9 mouse cellular contexts compared by ENCODE assay signal in genomic region chr6:128399421-128400185, GRCm38 (mm10). TPM values are rescaled to one million over a fixed set of nuclear protein-coding genes. Genes with fewer than 3 reads are reported as not detected.
DNase-seq lines count a peak whose midpoint lies in the region; ATAC-seq lines count a peak whose summit lies in the region.
"Had no signal": no experiment of that assay in that cellular context is flagged by ENCODE, and none has a peak within 500 bp of the region (broad histone marks: within the 10 kb centered on the region; RNA-seq: fewer than 3 reads in every experiment).

No protein-coding gene starts in this region.

- H3K27me3 ChIP-seq in heart, embryonic 15.5 days = no peaks in the 10 kb centered on the region

- peak overlapping the region; percentile 41; the same call in 1 of the 2 replicates for H3K9ac ChIP-seq in heart, embryonic 15.5 days

- H3K4me2 ChIP-seq in heart, embryonic 15.5 days = peak overlapping the region; percentile 60

- intact Hi-C loops in gastrocnemius, postnatal 14 days (cut with DNase I; ENCODE audit: low total_unique reads) = no loop called here

- H3K36me3 ChIP-seq in heart, embryonic 15.5 days = no peaks in the 10 kb centered on the region

- H3K9me3 ChIP-seq in heart, embryonic 15.5 days (replicated peaks) = no peaks in the 10 kb centered on the region

- peak overlapping the region; percentile 2; the same call in 1 of the 2 replicates for H3K27ac ChIP-seq in heart, embryonic 15.5 days

- 13% methylated on average over 13 of the region's 21 CpGs for WGBS in heart, embryonic 15.5 days

- peaks cover 15% of the 10 kb centered on the region for H3K4me1 ChIP-seq in heart, embryonic 15.5 days (replicated peaks)

- H3K4me3 ChIP-seq in heart, embryonic 15.5 days = peak overlapping the region; percentile 34

- peak; percentile 36 for DNase-seq in gastrocnemius, postnatal 14 days
- DNase-seq in gastrocnemius, postnatal 25 days = no peak
- DNase-seq in cerebellum, adult 9-10 months = peak; percentile 82
- peak; percentile 54 to 57 for DNase-seq in kidney, postnatal 25 days
- peak; percentile 23 for DNase-seq in lung, postnatal 14 days
- peak; percentile 63 for DNase-seq in right cerebral cortex, postnatal 14 days

- ATAC-seq in heart, embryonic 15.5 days (replicated peaks; ENCODE audit: insufficient number of reproducible peaks, insufficient read depth, low FRiP score, low read depth) = peak; percentile 29; the same call in 1 of the 2 replicates
- no peak for ATAC-seq in megakaryocyte progenitor cell, adult 5-6 weeks (replicated peaks; ENCODE audit: poor library complexity)

RNA-seq across cellular contexts. Expression of gene Nrip2, which starts 0.5 kb away (rescaled TPM):
- total RNA-seq in gastrocnemius, postnatal 14 days (2021) = 1 to 10 TPM; 3.0 to 3.4 TPM
- 1 to 10 TPM in 1 of 2 experiments, under 1 TPM in 1; 0.97 to 1.7 TPM for total RNA-seq in gastrocnemius, postnatal 25 days (2021)
- 2.3 and 4.0 TPM in 2 replicates for polyA plus RNA-seq in heart, embryonic 15.5 days (2015; fragmentation: Nextera tagmentation; extraction: Ambion mirVana)
- total RNA-seq in megakaryocyte progenitor cell, adult 5-6 weeks (2015) = not detected in 2 replicates
- not detected in 2 replicates for total RNA-seq in megakaryocyte progenitor cell, adult 5-6 weeks (2017)

RNA-seq across cellular contexts. Expression of gene Gm44596, which starts 24.3 kb away (rescaled TPM):
- not detected for total RNA-seq in gastrocnemius, postnatal 14 days (2021)
- total RNA-seq in gastrocnemius, postnatal 25 days (2021) = not detected
- polyA plus RNA-seq in heart, embryonic 15.5 days (2015; fragmentation: Nextera tagmentation; extraction: Ambion mirVana) = not detected in 2 replicates
- total RNA-seq in megakaryocyte progenitor cell, adult 5-6 weeks (2015) = not detected in 2 replicates
- total RNA-seq in megakaryocyte progenitor cell, adult 5-6 weeks (2017) = not detected in 2 replicates
- total RNA-seq: neutrophil, adult 5-6 weeks had no signal

RNA-seq across cellular contexts. Expression of gene Tex52, which starts 24.3 kb away (rescaled TPM):
- not detected for total RNA-seq in gastrocnemius, postnatal 14 days (2021)
- not detected for total RNA-seq in gastrocnemius, postnatal 25 days (2021)
- 0.18 and 0.39 TPM in 2 replicates for polyA plus RNA-seq in heart, embryonic 15.5 days (2015; fragmentation: Nextera tagmentation; extraction: Ambion mirVana)
- total RNA-seq in megakaryocyte progenitor cell, adult 5-6 weeks (2015) = not detected in 2 replicates
- 0.30 TPM in 1 of 2 replicates, not detected in the other for total RNA-seq in megakaryocyte progenitor cell, adult 5-6 weeks (2017)
- total RNA-seq: neutrophil, adult 5-6 weeks had no signal

RNA-seq across cellular contexts. Expression of gene Itfg2, which starts 25.1 kb away (rescaled TPM):
- total RNA-seq in gastrocnemius, postnatal 14 days (2021) = 10 to 100 TPM; 18.1 to 19.9 TPM
- 10 to 100 TPM; 14.4 to 15.1 TPM for total RNA-seq in gastrocnemius, postnatal 25 days (2021)
- 21.8 and 33.7 TPM in 2 replicates for polyA plus RNA-seq in heart, embryonic 15.5 days (2015; fragmentation: Nextera tagmentation; extraction: Ambion mirVana)
- total RNA-seq in megakaryocyte progenitor cell, adult 5-6 weeks (2015) = 24.1 and 33.1 TPM in 2 replicates
- total RNA-seq in megakaryocyte progenitor cell, adult 5-6 weeks (2017) = 12.9 and 15.6 TPM in 2 replicates

RNA-seq across cellular contexts. Expression of gene Foxm1, which starts 36.8 kb away (rescaled TPM):
- total RNA-seq in gastrocnemius, postnatal 14 days (2021) = 1 to 10 TPM; 4.1 to 4.4 TPM
- 1 to 10 TPM; 1.2 to 1.6 TPM for total RNA-seq in gastrocnemius, postnatal 25 days (2021)
- polyA plus RNA-seq in heart, embryonic 15.5 days (2015; fragmentation: Nextera tagmentation; extraction: Ambion mirVana) = 18.1 and 28.4 TPM in 2 replicates
- 40.3 and 41.8 TPM in 2 replicates for total RNA-seq in megakaryocyte progenitor cell, adult 5-6 weeks (2015)
- 12.3 and 15.5 TPM in 2 replicates for total RNA-seq in megakaryocyte progenitor cell, adult 5-6 weeks (2017)
